Mouse (Mus musculus) adrenal gland, adult 18-20 months (tissue): ENCODE results near the gene Gprc6a. TPM values are rescaled to one million over a fixed set of nuclear protein-coding genes. Genes with fewer than 3 reads are reported as not detected.

Source experiments
- DNase-seq, 2 experiments: peaks; one replicate each; pipeline ENCODE4 v3.0.0; 2021 to 2022; ENCODE audit warnings: low spot score in 2 of 2
- long read RNA-seq, 2 experiments: library from polyadenylated mRNA; stranded (forward); transcript quantifications; one replicate each; pipeline ENCODE4 v2.0.0; 2021
- total RNA-seq, 2 experiments: library from RNA; stranded (reverse); gene quantifications; 1 replicate in 1 of 2; 2 replicates in 1 of 2; pipeline ENCODE4 v1.2.3; 2021

The Gprc6a gene
- not detected for total RNA-seq
- long read RNA-seq, experiment 1, result 0 reads
- long read RNA-seq, experiment 2, result 0 reads

DNA sequence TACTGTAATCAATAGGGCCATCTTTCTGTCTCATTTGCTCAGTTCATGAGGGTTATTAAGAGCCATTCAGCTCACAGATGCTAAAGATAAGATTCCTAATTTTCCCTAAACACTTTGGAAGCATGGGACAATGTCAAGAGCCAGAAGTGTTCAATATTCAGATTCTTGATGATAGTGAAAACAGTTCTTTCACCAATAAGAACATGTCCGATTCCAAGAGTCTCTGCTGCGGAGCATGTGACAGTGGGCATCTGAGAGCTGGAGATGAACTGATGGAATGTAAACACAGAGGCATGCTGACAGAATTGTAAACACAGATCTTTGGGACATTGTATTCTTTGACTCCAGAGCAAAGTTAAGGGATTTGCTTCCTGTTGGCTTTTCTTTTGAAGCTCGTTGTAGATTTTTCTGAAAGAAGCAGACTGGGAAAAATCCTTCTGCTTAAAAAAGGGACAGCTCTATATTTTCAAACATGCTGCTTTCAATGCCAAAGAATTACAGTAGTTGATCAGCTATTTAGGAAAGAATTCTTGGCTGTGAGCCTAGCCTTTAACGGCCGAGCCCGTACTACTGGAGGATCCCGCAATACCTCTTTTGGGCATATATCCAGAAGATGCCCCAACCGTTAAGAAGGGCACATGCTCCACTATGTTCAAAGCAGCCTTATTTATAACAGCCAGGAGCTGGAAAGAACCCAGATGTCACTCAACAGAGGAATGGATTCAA is at the start of gene Gprc6a:
Gene Gprc6a, minus strand, starts transcription at position 51 of the 726 bp plus-strand sequence.
- no peak for DNase-seq

DNA sequence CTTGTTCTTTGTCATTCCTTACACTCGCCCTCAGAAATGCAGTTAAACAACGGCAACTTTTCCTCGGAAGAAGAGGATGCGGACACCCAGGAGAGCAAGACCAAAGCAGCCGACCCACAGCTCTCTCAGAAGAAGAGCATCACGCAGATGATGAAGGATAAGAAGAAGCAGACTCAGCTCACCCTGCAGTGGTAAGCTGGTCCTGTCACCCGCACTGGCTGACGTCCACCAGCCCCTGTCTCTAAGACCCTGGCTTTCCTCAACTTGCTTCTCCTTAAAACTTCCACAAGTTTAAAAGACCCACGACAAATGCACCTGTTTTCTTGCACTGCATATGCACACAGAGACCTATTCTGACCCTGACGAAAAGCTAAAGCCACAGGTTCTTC is 47.0 kb upstream of the Gprc6a start:
- no peak for DNase-seq

DNA sequence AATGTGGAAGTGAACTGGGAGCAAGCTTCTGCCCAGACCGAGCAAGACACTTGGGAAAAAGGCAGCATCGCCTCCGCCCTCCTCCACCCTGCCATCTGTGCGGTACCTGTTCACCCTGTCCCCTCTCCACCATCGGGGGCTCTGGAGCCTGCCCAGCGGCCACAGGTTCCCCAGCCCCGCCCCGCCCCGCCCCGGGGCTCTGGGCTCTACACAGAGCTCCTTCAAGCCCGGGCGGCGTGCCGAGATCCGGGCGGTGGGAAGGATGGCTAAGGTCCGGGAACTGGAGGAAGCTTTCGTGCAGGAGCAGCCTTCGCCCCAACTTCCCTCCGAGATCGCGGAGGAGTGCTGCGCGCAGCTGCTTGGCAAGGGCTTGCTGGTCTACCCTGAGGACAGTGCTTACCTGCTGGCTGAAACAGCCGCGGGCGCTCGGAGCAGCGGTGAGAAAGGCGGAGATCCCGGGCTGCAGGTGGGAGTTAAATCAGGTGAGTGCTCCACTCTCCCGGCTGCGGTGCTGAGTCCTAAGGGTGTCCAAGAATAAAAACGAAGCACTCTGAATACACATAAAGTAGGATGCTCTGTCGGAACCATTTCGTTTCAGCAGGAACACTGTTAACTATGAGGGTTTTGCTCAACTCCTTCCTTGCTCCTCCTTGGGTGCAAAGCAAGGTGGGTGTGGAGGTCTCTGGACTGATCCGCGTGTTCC is 46.4 kb upstream of the Gprc6a start, which contains the start of gene Rfx6:
Gene Rfx6, plus strand, starts transcription at position 209 of the 703 bp plus-strand sequence.
- DNase-seq, result no peak

DNA sequence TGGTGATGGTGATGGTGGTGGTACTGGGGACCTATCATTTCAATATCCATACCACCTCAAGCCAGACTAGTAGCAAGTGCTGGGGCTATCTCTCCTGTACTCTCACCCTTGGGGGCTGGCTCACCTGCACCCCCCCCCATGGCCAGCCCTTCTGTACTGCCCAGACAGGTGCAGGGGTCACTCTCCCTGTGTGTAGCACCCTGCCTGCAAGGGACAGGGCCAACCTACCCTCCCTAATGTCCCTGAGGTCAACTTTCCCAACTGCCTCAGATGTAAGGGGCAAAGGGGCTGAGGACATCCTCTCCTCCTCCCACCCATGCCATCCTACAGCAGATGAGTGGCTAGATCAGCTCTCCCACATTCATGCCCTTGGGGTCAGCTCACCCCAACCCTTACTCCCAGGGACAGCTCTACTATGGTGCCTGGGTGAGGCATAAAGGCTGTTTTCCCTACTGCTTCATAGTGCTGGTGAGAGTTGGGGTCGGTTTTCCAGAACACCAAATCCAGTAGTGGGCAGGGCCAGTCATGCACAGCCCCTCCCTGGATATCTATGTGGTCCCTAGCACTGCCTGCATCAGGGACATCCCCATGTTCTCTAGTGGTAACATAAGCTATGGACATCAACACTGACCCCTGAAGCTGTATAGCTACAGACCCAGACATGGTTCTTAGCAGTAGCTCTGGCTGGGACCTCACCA is 41.0 kb upstream of the Gprc6a start:
- no peak for DNase-seq

DNA sequence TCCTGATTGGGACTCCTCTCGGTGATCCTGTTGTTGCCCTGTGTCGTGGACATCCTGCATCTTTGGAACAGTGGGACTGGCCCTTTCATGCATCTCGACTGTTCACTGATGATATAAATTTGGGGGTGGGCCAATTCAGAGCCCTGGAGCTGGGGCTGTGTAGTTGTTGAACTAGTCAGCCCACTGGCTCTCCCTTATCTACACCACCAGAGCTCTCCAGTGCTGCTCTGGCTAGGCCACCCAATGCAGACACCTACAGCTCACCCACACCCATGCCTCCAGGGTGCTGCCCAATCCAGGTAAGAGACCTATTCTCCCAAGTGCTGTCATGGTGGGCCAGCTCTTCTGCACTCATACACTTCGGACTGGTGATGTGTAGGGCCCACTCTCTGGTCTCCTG is 40.3 kb upstream of the Gprc6a start:
- no peak for DNase-seq

DNA sequence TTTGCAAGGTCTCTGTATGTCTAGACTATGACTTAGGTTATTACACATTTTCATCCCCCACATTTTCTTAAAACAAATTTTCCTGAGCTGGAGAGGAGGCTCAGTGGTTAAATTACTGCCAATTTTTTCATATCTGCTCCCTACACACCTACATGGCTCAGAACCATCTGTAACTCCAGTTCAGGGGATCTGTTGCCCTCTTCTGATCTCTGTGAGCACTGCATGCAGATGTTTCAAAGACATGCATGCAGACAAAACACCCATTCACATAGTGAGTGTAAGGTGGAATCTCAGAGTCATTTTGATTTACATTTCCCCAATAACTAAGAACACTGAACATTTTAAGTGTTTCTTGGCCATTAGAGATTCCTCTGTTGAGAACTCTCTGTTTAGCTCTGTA is 38.1 kb upstream of the Gprc6a start:
- no peak for DNase-seq

DNA sequence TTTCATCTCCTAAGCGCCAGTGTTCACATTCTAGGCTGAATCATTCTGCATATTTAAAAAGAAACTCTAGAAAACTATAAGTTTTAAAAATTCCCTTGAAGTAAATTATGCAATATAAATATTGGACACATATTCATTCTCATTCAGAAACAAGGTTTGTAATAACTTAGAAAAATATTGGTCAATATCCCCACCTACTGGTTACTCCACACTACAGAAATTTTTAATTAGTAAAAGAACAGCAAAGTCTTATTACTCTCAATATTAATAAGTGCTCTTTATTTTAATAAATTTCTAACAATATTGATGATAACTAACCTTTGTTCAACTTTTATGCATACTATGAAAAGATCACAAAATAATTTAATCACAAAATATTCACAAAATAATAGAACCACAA is 26.1 kb upstream of the Gprc6a start:
- no peak for DNase-seq

DNA sequence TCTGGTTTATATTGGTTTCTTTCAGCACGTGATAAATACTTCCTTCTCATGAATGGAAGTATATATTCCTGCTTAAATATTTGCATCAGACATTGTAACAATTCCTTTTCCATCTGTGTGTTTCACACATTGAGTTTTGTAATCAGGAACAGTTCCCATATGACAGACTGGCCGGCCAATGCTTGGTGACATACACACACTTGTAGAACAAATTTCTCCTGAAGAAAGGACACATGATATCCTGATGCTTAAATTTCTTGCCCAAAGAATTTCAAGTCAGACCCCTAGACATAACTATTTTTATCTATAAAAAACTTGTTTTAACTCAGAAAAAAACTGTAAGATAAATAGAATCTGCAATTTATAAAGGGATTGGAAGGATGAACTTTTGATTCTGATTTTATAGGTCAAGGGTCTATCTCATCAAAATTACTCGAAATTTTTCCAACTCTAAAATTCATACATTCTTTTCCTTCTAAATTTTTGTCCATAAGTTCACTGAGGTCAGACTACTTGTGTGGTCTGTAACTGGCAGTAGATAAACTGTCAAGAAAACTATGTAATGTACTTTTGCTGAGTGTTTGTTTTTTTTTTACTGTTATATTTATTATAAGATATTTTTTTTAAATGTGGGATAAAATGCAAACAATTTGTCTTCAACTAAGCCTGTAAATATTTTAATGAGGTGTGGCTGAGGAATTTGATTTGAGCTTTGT is 18.4 kb upstream of the Gprc6a start:
- DNase-seq, result no peak

DNA sequence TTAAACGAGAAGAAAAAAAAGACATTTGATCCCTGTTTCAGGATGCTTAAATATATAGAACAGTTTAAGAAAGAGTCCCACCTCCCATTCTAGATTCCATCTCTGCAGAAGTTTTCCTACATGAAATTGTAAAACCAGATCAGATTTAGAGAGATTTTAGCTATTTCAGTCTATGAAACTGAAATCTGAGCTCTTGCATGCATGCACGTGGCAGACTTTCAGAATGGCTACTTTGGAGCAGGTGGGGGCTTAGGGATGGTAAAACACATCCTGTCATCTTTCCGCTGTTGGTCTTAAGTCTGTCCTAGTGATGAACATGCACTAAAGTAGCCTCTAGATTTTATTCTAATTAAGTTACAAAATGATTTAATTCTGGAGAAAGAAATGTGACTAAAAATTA is 10.1 kb downstream of the Gprc6a start:
- DNase-seq, result no peak

DNA sequence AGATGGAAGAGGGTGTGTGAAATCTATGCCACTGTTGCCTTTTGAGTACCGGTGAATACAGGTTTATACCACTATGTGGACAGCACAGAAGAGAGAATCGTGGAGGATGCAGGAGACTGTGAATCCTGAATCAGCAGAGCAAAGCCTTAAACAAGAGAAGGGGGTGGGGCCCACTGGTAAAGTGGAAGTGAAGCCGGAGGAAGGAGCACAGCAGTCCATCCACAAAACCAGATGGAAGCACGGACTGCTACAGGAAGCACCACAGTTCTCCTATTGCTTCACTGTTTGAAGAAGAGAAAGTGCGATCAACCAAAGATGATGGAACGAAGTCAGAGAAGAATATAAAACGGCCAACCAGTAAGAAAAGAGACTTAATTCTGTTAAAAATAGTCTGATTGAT is 11.1 kb downstream of the Gprc6a start:
- DNase-seq, result no peak

DNA sequence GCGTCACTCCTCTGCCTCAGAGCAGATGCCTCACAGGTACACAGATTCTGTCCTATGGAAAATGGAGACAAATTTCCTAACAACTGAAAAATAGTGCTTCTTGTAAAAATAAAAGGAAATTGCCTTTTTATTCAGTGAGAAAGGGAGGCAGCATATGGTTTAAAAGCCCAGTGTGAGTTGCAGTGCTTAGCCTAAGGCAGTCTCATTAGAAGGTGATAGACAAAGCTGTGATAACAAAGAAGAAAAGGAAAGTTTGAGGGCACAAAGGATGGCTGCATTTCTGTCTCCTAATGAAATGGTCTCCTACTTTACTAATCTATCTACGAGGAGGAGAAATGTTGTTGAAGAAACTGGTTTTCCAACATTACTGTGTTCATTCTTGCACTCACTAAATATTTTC is 12.7 kb downstream of the Gprc6a start:
- no peak for DNase-seq

DNA sequence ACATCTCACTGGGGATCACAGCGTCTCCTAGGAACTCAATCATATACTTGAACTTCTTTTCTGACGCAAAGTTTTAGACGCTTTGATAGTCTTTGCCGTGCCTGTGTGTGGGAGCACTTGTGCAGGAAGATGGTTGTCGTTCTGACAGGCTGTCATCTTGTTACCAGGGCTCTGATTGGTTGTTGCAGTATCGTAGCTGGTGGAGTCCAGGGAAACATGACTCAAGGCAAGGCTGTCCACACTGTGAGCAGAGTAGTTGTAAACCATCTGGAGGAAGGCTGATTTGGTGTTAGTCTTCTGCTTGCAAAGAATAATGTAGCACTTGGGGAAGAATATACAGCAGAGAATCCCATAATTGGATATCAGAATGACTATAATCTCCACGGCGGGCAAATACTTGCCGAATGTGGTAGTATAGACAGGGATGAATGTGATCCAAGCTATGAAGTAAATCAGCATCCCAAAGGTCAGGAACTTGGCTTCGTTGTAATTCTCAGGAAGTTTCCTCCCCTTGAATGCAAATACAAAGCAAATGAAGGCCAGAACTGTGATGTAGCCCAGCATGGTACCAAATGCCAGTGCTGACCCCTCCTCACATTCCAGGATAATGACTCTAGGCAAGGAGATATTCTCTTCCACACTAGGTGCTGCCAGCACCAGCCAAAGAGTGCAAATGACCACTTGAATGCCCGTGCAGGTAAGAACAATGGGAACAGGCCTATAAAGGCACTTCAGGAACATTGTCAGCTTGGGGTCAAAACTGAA is 16.3 kb downstream of the Gprc6a start:
- DNase-seq, result no peak

DNA sequence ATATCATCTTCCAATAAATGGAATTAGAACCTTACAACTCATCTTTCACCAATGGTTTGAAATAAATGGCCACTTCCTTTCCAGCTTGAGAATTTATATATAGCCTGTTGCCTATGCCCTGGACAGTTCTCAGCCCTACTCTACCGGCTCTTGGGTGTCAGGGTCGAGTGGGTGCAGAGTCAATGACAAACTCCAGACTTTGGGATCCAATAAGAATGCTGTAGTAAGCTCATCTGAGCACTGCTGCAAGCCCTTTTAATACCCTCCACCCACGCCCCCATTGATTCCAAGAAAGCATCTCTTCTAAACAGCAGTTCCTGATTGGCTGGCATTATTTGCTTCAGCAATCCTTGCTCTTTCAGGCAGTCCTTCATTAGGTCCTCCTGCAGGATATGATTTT is 17.8 kb downstream of the Gprc6a start:
- no peak for DNase-seq

DNA sequence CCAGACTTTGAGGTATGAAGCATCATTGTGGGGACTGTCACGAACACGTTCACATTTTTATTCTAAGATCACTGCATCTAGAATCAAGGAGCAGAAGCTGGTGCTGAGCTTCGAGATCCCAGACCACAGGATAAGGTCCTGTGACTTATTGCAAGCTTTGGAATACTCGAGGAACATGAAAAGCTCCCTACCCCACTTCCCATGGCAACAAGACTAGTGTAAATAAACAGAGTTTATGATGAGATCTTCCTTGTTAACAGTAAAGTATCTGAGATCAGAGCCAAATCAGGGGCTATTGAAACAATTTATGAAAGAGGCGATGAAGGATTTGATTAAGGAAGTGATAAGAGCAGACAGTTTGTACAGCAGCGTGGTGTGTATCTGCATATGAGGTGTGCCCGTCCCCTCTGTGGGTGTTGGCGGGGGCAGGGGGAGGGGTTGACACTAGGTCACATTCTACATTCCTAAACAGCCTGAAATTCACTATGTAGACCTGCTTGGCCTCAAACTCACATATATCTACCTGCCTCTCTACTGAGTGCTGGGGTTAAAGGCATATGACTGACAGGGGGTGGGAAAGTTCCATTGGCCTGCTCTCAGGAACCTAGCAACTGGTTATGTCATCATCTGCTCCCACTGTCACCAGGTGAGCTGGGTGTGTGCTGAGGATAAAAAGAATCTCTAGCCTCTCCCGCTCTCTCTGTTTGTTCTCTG is 19.1 kb downstream of the Gprc6a start:
- DNase-seq, result no peak

DNA sequence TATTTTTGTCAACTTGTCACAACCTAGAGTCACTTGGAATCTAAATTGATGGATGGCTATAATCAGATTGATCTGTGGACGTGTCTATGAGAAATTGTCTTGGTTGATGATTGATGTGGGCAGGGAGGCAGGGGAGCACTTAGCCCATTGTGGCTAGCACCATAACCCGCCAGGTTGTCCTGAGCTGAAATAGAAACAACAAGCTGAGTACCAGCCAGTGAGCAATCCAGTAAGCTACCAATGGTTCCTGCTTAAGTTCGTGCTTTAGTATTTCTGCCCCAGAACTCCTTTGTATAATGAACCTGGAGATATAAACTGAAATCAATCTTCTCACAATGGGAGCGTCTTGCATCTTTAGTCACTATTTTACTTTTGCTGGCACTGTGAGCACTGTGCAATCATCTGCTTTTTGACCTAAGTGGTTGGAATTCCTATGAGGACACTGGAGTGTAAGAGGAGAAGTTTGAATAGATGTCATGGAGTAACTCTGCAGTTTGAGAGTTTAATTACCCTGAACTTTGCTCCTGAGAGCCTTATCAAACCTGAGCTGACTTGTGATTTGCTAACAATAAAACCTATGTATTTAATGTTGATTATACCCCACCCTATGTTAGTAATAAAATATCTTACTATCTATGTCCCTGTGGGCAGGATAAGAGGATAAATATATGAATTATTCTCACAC is 21.4 kb downstream of the Gprc6a start:
- DNase-seq, result no peak

DNA sequence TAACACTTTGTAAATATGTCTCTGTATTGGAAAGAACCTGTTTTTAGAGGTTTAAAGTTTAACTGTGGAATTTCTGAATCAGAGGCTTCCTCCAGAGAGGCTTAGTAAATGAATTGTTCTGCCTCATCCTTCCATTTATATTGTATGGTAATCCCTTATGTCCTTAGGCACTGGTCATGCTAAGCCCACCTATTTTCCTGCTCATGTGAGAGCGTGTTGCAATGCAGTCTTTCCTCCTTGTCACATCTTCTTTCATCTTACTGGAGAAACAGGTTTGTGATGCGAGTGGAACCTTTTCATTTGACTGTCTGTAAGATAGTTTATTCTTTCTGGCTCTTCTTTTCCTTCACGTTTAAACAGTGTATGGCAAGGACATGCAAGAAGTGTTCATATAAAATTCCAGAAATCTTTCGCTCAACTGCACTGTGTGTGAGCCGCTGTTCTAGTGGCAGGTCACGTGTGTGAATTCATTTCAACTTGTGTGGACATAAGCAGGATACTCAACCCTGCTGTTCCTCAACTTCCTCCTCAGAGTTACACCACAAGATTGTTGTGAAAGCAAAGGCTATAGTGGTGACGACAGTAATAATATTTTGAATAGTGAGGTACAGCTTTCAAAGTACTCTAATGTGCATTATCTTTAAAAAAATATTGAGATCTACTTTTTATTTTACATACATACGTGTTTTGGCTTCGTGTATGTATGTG is 34.2 kb downstream of the Gprc6a start:
- no peak for DNase-seq

DNA sequence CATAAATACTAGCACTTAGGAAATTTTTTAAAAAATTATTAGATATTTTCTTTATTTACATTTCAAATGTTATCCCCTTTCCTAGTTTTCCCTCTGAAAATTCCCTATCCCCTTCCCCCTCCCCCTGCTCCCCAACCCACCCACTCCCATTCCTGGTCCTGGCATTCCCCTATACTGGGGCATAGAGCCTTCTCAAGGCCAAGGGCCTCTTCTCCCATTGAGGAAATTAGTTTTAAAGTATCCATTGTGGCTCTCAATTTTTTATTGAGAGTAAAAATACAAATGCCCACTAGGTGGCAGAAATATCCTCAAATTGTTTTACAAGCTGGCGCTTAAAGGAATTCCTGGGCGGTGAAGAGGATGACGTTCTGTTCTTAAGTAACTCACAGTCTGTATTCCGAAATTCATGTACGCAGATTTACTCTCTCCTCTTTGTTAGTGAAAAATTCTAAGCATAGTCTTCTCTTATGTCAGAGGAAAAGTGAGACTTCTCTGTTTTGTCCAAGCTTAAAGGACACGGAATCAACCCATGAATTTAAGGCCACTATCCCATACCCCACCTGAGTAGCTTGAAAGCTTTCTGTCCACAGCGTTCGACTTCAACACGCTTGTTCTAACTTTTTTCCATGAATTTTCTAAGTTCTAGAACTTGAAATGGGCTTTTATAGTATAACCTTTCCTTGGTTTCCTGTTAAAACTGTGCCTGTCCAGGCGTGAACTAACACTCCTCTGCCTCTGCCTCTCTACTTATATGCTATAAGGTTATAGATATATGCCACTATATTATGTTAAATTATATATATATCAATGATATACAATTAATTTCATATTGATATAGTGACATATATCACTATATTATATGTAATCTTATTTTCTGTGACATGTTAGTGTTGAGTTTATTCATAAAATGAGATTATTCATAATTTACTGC is 36.0 kb downstream of the Gprc6a start:
- DNase-seq, result no peak

DNA sequence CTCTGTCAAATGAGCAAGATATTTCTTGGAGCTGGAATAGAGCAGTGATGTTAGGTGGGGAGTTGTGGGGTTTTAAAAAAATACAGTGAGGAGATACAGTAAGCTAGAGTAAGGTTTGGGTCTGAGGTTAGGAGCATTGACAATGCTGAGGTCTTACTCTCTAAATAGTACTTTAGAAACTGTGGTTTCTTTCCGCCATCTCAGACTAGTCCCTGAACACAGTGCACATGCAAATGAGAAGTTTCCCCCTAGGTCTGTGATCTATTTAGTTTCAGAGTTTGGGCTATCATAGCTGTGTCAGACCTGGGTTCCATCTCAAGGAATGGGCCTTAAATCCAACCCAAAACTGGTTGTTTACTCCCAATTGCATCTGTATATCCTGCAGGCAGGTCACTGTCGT is 39.7 kb downstream of the Gprc6a start:
- no peak for DNase-seq
